Mouse (Mus musculus): ENCODE measurements at regions not wholly inside any gene's neighbourhood (a gene's known extent, or its start where the extent isn't known, plus 50 kb on each side); places are given as distances from the start of the nearest gene placed in this dataset.

DNA sequence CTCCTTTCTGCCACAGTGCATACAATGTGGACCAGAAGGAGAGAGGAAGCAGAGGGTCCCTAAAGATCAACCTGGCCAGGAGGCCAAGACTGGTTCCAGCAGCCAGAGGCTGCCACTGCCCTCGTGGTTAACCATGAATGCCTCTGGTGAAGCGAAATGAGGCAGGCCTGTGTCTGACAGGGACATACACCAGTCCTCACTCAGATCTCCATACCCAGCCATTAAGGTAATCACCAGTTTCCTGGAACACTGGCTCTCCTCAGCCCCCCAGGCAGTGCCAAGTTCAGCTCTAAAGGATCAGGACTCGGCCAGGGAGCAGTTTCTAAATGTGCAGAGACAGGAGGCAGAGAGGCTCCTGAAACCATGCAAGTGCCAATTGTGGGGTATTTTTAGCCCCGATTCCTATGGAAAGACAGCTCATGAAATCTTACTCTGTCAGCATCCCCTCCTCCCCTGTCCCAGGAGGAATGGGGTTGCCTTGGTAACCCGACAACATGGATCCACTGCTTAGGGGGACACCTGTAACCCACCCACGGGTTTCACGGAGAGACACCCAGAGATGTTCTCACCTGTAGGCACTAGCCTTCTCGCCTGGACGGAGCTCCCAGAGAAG lies 103.6 kb downstream of the Ier5 start:
- DNase-seq (ENCODE audit: low spot score) = no peak

DNA sequence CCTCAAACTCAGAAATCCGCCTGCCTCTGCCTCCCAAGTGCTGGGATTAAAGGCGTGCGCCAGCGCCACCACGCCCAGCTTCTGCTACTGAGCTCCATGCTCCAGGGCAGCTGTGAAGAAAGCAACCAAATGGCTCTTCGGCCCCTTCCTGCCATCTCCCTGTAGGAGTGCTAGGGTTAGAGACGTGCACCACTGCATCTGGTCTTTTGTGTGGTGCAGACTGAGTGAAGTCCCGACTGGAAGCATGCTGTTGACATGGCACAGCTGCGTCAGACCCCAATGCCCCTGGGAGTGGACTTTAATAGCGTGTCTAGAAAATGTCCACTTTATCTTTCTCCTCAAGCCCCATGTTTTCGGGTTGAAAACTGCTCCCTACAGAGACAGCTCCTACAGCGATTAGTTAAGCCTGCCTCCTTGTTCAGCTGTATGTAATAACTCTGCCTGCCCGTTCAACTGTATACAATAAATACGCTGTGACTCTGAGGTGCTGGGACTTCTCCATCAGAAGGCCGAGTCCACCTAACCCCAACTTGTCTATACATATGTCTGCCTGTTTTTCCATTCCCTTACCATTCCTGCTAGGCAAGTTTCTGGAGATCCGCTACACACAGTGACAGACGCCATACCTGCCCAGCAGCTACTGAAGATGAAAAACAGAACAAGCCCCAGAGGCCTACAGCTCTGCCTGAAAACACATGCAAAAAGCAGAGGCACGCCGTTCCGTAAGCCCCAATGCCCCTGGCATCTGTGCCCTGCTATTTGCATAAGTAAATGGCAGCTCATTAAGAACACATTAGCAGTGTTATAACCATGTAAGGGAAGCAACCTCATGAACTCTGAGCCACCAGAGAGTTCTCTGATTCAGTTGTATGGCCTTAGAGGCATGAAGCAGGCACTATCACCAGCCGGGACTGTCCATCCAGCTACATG lies 105.2 kb downstream of the Ier5 start:
- DNase-seq (ENCODE audit: low spot score) = no peak

DNA sequence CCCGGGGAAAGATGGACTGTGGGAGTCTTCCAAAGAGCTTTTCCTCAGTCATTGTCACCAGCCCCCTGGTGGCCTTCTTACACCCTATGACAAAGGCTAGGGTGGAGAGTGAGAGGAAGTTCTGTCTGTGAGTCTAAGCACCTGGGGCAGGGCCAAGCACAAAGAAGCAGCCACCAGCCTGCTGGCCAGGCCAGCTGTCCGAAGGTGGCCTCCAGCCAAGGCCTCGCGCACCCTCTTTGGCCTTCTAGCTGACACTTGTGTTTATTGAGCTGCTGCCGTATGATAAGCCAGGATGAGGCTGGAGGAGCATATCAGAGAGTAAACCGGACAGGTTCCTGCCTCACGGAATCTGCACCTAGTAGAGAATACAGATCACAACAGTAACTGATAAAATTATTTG lies 99.0 kb upstream of the Cacna1e start:
- DNase-seq (ENCODE audit: low spot score) = no peak

DNA sequence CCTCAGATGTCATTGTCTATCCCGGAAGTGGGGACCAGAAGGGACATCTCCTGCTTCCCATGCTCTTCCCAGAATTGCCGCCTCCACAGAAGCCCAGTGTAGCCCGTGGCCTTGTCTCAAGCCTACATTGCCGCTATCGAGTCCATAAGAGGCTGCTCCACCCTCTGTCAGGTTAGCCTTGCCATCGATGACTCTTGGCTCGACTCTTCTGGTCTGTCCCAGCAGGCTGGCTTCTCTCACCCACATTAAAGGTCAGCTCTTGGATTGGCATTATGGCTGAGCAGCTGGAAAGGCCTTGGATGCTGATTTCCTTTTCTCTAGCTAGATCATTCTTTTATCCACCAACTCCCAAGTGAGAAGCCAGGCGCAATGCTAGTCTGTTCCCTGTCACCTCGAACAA lies 98.5 kb upstream of the Cacna1e start:
- DNase-seq (ENCODE audit: low spot score) = no peak

DNA sequence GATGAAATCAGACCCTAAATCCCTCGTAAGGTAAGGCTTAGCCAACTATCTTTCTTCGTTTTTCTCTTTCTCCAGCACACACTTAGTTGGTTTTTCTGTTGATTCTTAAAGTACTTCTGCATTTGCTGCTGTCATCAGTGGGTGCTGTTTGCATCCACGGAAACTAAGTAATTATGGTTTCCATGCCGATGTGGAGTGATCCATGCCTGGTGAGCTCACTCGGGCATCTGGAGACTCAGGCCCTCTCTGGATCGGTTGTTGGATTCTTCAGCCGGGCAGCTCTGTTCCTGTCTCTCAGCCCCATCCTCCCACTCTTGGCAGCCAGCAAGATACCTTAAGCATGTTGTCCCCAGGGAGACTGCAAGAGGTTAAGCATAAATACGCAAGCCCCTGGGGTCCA lies 97.4 kb upstream of the Cacna1e start:
- no peak for DNase-seq (ENCODE audit: low spot score)

DNA sequence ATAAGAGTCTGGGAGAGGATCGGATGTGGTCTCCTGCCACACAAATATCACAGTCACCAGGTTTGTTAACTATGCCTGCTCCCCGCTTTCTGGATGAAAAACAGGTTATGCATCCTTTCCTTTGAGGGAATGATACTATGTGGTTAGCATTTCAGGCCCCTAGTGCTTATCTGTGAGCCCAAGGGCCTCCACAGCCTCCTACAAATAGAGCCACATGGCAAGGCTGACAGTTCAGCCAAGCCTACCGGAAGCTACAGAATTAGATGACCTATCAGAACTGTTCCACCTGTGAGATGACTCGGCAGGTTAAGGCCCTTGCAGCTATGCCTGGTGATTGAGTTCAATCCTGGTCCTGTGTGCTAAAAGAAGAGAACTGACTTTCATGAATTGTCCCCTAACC lies 91.4 kb upstream of the Cacna1e start:
- no peak for DNase-seq (ENCODE audit: low spot score)

DNA sequence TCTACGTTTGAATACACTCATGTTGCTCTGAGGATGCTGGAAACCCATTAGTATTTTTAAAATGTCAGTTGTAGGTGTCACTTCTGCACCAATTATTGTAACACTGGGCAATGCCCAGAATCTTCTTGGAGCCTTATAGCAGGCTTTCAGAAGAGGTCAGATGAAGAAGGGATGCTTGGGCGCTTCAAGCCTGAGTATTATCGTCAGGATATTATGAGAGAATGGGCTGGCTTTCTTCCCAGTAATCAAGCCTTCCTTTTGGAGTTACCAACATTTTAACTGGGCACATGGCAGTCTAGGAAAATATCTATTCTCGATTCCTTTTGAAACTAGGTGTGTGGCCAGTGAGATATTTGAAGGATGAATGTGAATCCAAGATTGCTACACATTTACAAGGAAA lies 77.0 kb upstream of the Cacna1e start:
- no peak for DNase-seq (ENCODE audit: low spot score)

DNA sequence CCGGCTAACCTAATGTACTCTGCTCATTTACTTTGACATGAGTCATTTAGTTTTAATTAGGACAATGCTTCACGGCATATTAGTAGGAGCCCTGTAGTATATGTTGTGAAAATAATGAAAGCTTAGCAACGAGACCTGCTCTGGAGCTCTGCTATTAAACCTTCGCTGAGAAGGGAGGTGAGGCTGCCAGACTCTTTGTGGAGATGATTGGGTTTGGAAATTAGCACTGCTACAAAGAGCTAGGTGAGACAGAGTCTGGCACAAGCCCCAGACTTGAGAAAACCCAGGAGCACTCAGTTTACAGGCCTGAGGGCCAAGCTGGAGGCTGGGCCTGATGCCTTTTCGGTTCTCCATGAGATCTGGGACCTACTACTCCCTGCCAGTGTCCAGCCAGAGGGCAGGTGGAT lies 72.3 kb upstream of the Cacna1e start:
- DNase-seq (ENCODE audit: low spot score) = no peak

DNA sequence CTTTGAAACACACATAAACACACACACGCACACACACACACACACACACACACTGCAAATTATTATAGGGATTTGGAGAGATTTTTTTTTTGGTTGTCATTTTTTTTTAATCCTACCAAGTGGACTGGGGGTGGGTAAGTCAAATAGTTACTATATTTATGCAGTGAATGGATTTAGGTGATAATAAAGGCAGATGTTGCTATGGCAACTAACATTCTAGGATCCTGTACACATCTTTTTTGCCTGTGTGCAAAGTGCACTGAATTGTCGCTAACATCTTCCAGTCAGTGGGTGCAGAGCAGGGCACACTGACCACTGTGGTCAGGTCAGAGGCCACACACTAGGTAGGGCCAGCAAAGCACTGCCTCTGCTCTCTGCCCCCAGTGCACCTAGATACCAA lies 68.4 kb upstream of the Cacna1e start:
- no peak for DNase-seq (ENCODE audit: low spot score)
